Mouse (Mus musculus) forebrain, embryonic 11.5 days (tissue): ENCODE results near the gene Borcs5. TPM values are rescaled to one million over a fixed set of nuclear protein-coding genes. Genes with fewer than 3 reads are reported as not detected.

ENCODE experiments used
- ATAC-seq: fragments of 200-750 bp; cut with Nextera tagmentation; replicated peaks from 2 replicates; pipeline ENCODE4 v1.8.0; 2017; ENCODE audit warnings: moderate TSS enrichment; ENCODE audit not compliant: low FRiP score
- DNase-seq: peaks from one replicate; pipeline ENCODE4 v3.0.0-alpha.2; 2017; ENCODE audit warnings: low spot score
- H3K27ac ChIP-seq: fragments of 300-500 bp; sonication (generic); 2 replicates; pipeline ENCODE4 v1.5.1; 2014; ENCODE audit warnings: low read depth, low read length
- H3K27me3 ChIP-seq: fragments of 300-500 bp; sonication (generic); 2 replicates; pipeline ENCODE4 v1.6.1; 2014; ENCODE audit warnings: mild to moderate bottlenecking, low read length, mixed read lengths; ENCODE audit not compliant: control insufficient read depth, insufficient read depth
- H3K36me3 ChIP-seq: fragments of 300-500 bp; sonication (generic); 2 replicates; pipeline ENCODE4 v1.6.1; 2014; ENCODE audit warnings: mild to moderate bottlenecking, low read length, moderate library complexity, mixed read lengths; ENCODE audit not compliant: control insufficient read depth, insufficient read depth
- H3K4me1 ChIP-seq: fragments of 300-500 bp; sonication (generic); replicated peaks from 2 replicates; pipeline ENCODE4 v1.6.1; 2014; ENCODE audit warnings: low read length, mixed read lengths; ENCODE audit not compliant: control insufficient read depth, insufficient read depth
- H3K4me2 ChIP-seq: fragments of 300-500 bp; sonication (generic); 2 replicates; pipeline ENCODE4 v1.6.1; 2014; ENCODE audit warnings: low read depth, mild to moderate bottlenecking, low read length, moderate library complexity, mixed read lengths; ENCODE audit not compliant: severe bottlenecking
- H3K4me3 ChIP-seq: fragments of 300-500 bp; sonication (generic); 2 replicates; pipeline ENCODE4 v1.5.1; 2014; ENCODE audit warnings: low read depth, low read length
- H3K9ac ChIP-seq: fragments of 300-500 bp; sonication (generic); 2 replicates; pipeline ENCODE4 v1.6.1; 2014; ENCODE audit warnings: low read length
- H3K9me3 ChIP-seq: fragments of 300-500 bp; sonication (generic); 2 replicates; pipeline ENCODE4 v1.6.1; 2016; ENCODE audit warnings: low read length, mixed read lengths; ENCODE audit not compliant: control insufficient read depth
- WGBS: fragments of 180-500 bp; shearing (Covaris S2); extraction: QIAGEN DNeasy Blood & Tissue Kit; methylation state at CpG from one replicate; pipeline ENCODE4 v1.1.7; 2014; 5-methylcytosine and 5-hydroxymethylcytosine counted together
- polyA plus RNA-seq: library from polyadenylated mRNA; unstranded; fragments of >200 nt; fragmentation: Nextera tagmentation; extraction: Ambion mirVana; gene quantifications from 2 replicates; pipeline ENCODE4 v1.2.1, GENCODE M21; 2014

The Borcs5 gene
- polyA plus RNA-seq, 1 experiment from 2014 or later, result 27.0 TPM

GRCm38 (mm10) chr6:134694988-134695387 is 55.7 kb downstream of the Borcs5 start:
- Histone ChIP-seq H3K27me3 (no peaks in the 10 kb centered on the region), H3K4me1 (no peaks in the 10 kb centered on the region), H3K36me3 (no peaks in the 10 kb centered on the region), H3K4me3 (no peak overlapping the region), H3K4me2 (no peak overlapping the region), H3K27ac (no peak overlapping the region), H3K9ac (no peak overlapping the region), H3K9me3 (no peaks in the 10 kb centered on the region)
- DNase-seq, result no peak
- WGBS, result 96% methylated on average over 3 of the region's 3 CpGs
- ATAC-seq, result no peak

- Histone ChIP-seq H3K27me3 (no peaks in the 10 kb centered on the region), H3K9me3 (no peaks in the 10 kb centered on the region), H3K36me3 (no peaks in the 10 kb centered on the region), H3K9ac (no peak overlapping the region), H3K4me2 (no peak overlapping the region), H3K4me1 (no peaks in the 10 kb centered on the region), H3K4me3 (no peak overlapping the region), H3K27ac (no peak overlapping the region)
- no peak for ATAC-seq
- 89% methylated on average over 3 of the region's 3 CpGs for WGBS
- no peak for DNase-seq
Measured at GRCm38 (mm10) chr6:134695625-134696024, 56.3 kb downstream of the Borcs5 start.

- H3K4me3 ChIP-seq, result no peak overlapping the region
- no peaks in the 10 kb centered on the region for H3K27me3 ChIP-seq
- H3K36me3 ChIP-seq, result no peaks in the 10 kb centered on the region
- H3K4me1 ChIP-seq, result no peaks in the 10 kb centered on the region; the same call in 1 of the 2 replicates
- no peak overlapping the region for H3K27ac ChIP-seq
- no peak overlapping the region for H3K4me2 ChIP-seq
- H3K9ac ChIP-seq, result no peak overlapping the region
- ATAC-seq (no peak), DNase-seq (no peak)
- no peaks in the 10 kb centered on the region for H3K9me3 ChIP-seq
- WGBS, result 77% methylated on average over 4 of the region's 4 CpGs
Measured at GRCm38 (mm10) chr6:134696146-134696545, 56.8 kb downstream of the Borcs5 start.

GRCm38 (mm10) chr6:134696554-134696953 is 57.2 kb downstream of the Borcs5 start:
- no peak overlapping the region for H3K4me2 ChIP-seq
- ATAC-seq (no peak), DNase-seq (no peak)
- no peak overlapping the region for H3K4me3 ChIP-seq
- H3K27me3 ChIP-seq, result no peaks in the 10 kb centered on the region
- no peaks in the 10 kb centered on the region for H3K9me3 ChIP-seq
- no peaks in the 10 kb centered on the region; the same call in 1 of the 2 replicates for H3K4me1 ChIP-seq
- no peaks in the 10 kb centered on the region for H3K36me3 ChIP-seq
- WGBS, result 81% methylated on average over 2 of the region's 2 CpGs
- H3K9ac ChIP-seq, result no peak overlapping the region
- H3K27ac ChIP-seq, result no peak overlapping the region

- no peak overlapping the region for H3K4me3 ChIP-seq
- H3K9ac ChIP-seq, result no peak overlapping the region
- H3K27ac ChIP-seq, result no peak overlapping the region
- no peaks in the 10 kb centered on the region for H3K27me3 ChIP-seq
- no peak for ATAC-seq
- no peak for DNase-seq
- 93% methylated on average over 5 of the region's 5 CpGs for WGBS
- H3K9me3 ChIP-seq, result no peaks in the 10 kb centered on the region
- no peaks in the 10 kb centered on the region for H3K36me3 ChIP-seq
- no peak overlapping the region for H3K4me2 ChIP-seq
- no peaks in the 10 kb centered on the region; the same call in 1 of the 2 replicates for H3K4me1 ChIP-seq
Measured at GRCm38 (mm10) chr6:134698243-134698642, 58.9 kb downstream of the Borcs5 start.

- Histone ChIP-seq H3K4me1 (no peaks in the 10 kb centered on the region; the same call in 1 of the 2 replicates), H3K4me2 (no peak overlapping the region), H3K36me3 (no peaks in the 10 kb centered on the region), H3K9me3 (no peaks in the 10 kb centered on the region), H3K4me3 (no peak overlapping the region), H3K27me3 (no peaks in the 10 kb centered on the region), H3K9ac (no peak overlapping the region), H3K27ac (no peak overlapping the region; the same call in 1 of the 2 replicates)
- ATAC-seq, result no peak
- no peak for DNase-seq
- WGBS, result 63% methylated on average over 8 of the region's 8 CpGs
Measured at GRCm38 (mm10) chr6:134700451-134701210, 61.3 kb downstream of the Borcs5 start.

- H3K4me3 ChIP-seq, result no peak overlapping the region
- no peaks in the 10 kb centered on the region; the same call in 1 of the 2 replicates for H3K4me1 ChIP-seq
- H3K9ac ChIP-seq, result no peak overlapping the region
- ATAC-seq (no peak), DNase-seq (no peak)
- no peak overlapping the region for H3K4me2 ChIP-seq
- no peaks in the 10 kb centered on the region for H3K9me3 ChIP-seq
- WGBS, result 91% methylated on average over 6 of the region's 6 CpGs
- no peak overlapping the region for H3K27ac ChIP-seq
- H3K36me3 ChIP-seq, result no peaks in the 10 kb centered on the region
- H3K27me3 ChIP-seq, result no peaks in the 10 kb centered on the region
Measured at GRCm38 (mm10) chr6:134701211-134701602, 61.9 kb downstream of the Borcs5 start.

GRCm38 (mm10) chr6:134702184-134702583 is 62.9 kb downstream of the Borcs5 start:
- H3K27me3 ChIP-seq, result no peaks in the 10 kb centered on the region
- H3K36me3 ChIP-seq, result no peaks in the 10 kb centered on the region
- ATAC-seq, result no peak
- H3K4me3 ChIP-seq, result no peak overlapping the region
- H3K9me3 ChIP-seq, result no peaks in the 10 kb centered on the region
- WGBS, result 94% methylated on average over 7 of the region's 7 CpGs
- no peak for DNase-seq
- H3K27ac ChIP-seq, result no peak overlapping the region
- H3K9ac ChIP-seq, result no peak overlapping the region
- no peak overlapping the region for H3K4me2 ChIP-seq
- H3K4me1 ChIP-seq, result no peaks in the 10 kb centered on the region; the same call in 1 of the 2 replicates
